Mouse (Mus musculus) E14TG2a.4 (cell line): ENCODE results near the gene Cbx8.

Experiments
- H3K27me3 ChIP-seq: 2 replicates; pipeline ENCODE4 v1.6.1; 2014; ENCODE audit warnings: low read length, control low read depth; ENCODE audit not compliant: insufficient read depth
- H3K36me3 ChIP-seq: 2 replicates; pipeline ENCODE4 v1.6.1; 2014; ENCODE audit warnings: low read length, control low read depth; ENCODE audit not compliant: insufficient read depth
- H3K4me1 ChIP-seq: replicated peaks from 2 replicates; pipeline ENCODE4 v1.6.1; 2014; ENCODE audit warnings: low read depth, low read length, control low read depth
- H3K4me3 ChIP-seq: replicated peaks from 2 replicates; pipeline ENCODE4 v1.5.1; 2014; ENCODE audit warnings: mild to moderate bottlenecking, low read length
- H3K9me3 ChIP-seq: 2 replicates; pipeline ENCODE4 v1.6.1; 2014; ENCODE audit warnings: low read length, control low read depth
- CTCF ChIP-seq: conservative IDR thresholded peaks from 2 replicates; pipeline ENCODE4 v1.5.1; 2014; ENCODE audit warnings: low read length
- NANOG ChIP-seq: IDR thresholded peaks from 2 replicates; pipeline ENCODE4 v1.6.1; 2014; ENCODE audit warnings: borderline replicate concordance, low read length, mixed read lengths
- POU5F1 ChIP-seq: IDR thresholded peaks from 2 replicates; pipeline ENCODE4 v1.6.1; 2014; ENCODE audit warnings: low read length, borderline replicate concordance

The Cbx8 gene

GRCm38 (mm10) chr11:119085279-119086062, 44.7 kb upstream of the Cbx8 start:
- peaks cover 84% of the 10 kb centered on the region for H3K4me1 ChIP-seq
- TF ChIP-seq POU5F1 (no peak), CTCF (no peak), NANOG (no peak)

GRCm38 (mm10) chr11:119084446-119085278, 43.9 kb upstream of the Cbx8 start:
- peaks cover 79% of the 10 kb centered on the region for H3K4me1 ChIP-seq
- no peaks in the 10 kb centered on the region for H3K36me3 ChIP-seq
- peak overlapping the region; percentile 81 for H3K4me3 ChIP-seq
- H3K27me3 ChIP-seq, result peaks cover 94% of the 10 kb centered on the region
- TF ChIP-seq NANOG (no peak), POU5F1 (no peak), CTCF (no peak)
- no peaks in the 10 kb centered on the region for H3K9me3 ChIP-seq

More at GRCm38 (mm10) chr11:119085279-119086062, 44.7 kb upstream of the Cbx8 start:
- Histone ChIP-seq H3K27me3 (peaks cover 96% of the 10 kb centered on the region), H3K4me3 (peak overlapping the region; percentile 81), H3K9me3 (no peaks in the 10 kb centered on the region), H3K36me3 (no peaks in the 10 kb centered on the region)

GRCm38 (mm10) chr11:119083724-119084445, 43.1 kb upstream of the Cbx8 start:
- Histone ChIP-seq H3K27me3 (peaks cover 94% of the 10 kb centered on the region), H3K9me3 (no peaks in the 10 kb centered on the region), H3K4me1 (peaks cover 80% of the 10 kb centered on the region), H3K36me3 (no peaks in the 10 kb centered on the region), H3K4me3 (peak overlapping the region; percentile 50)
- no peak for TF ChIP-seq NANOG
- no peak for TF ChIP-seq CTCF
- TF ChIP-seq POU5F1, result no peak

- Histone ChIP-seq H3K4me1 (peaks cover 80% of the 10 kb centered on the region), H3K4me3 (peak overlapping the region; percentile 56; the same call in 1 of the 2 replicates), H3K27me3 (peaks cover 94% of the 10 kb centered on the region), H3K36me3 (no peaks in the 10 kb centered on the region), H3K9me3 (peaks cover 2% of the 10 kb centered on the region; the same call in 1 of the 2 replicates)
- no peak for TF ChIP-seq POU5F1
- no peak for TF ChIP-seq CTCF
- TF ChIP-seq NANOG, result no peak
Measured at GRCm38 (mm10) chr11:119082638-119083599, 42.1 kb upstream of the Cbx8 start.

- peak overlapping the region; percentile 56 for H3K4me3 ChIP-seq
- H3K9me3 ChIP-seq, result peaks cover 7% of the 10 kb centered on the region; the same call in 1 of the 2 replicates
- H3K27me3 ChIP-seq, result peaks cover 90% of the 10 kb centered on the region
- H3K4me1 ChIP-seq, result peaks cover 72% of the 10 kb centered on the region
- TF ChIP-seq POU5F1 (no peak), NANOG (no peak), CTCF (peak; percentile 64)
- no peaks in the 10 kb centered on the region for H3K36me3 ChIP-seq
Measured at GRCm38 (mm10) chr11:119081839-119082637, 41.3 kb upstream of the Cbx8 start.

GRCm38 (mm10) chr11:119081148-119081838, 40.5 kb upstream of the Cbx8 start:
- Histone ChIP-seq H3K4me3 (peak overlapping the region; percentile 56), H3K4me1 (peaks cover 66% of the 10 kb centered on the region), H3K9me3 (peaks cover 7% of the 10 kb centered on the region; the same call in 1 of the 2 replicates), H3K36me3 (no peaks in the 10 kb centered on the region), H3K27me3 (peaks cover 90% of the 10 kb centered on the region)
- TF ChIP-seq NANOG (no peak), POU5F1 (no peak), CTCF (no peak)
